Mouse (Mus musculus): Measurements from ENCODE around the gene Brd7. TPM values are rescaled to one million over a fixed set of nuclear protein-coding genes. Genes with fewer than 3 reads are reported as not detected.

Gene Brd7
- polyA plus RNA-seq, 1 experiment from 2014 or later, result 60.3 TPM

DNA sequence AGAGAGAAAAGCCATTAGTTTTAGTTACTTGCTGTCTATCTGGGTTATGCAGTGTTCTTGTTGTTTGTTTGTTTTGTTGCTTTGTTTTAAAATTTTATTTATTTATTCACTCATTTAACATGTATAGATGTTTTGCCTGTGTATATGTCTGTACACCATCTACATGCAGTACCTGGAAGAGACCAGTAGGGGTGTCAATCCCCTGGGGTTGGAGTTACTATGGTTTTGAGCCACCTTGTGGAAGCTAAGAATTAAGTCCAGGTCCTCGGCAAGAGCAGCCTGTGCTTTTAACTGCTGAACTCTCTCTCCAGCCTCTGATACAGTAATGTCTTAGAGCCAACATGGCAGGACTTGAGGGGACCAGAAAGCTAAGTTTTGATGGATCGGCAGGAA lies 21.2 kb upstream of the Brd7 start:
- Histone ChIP-seq H3K9ac (ENCODE audit: low read length) (no peak overlapping the region), H3K27me3 (ENCODE audit: control insufficient read depth, insufficient read depth, low read length) (0 out of 2 replicates have a peak, but pooled peaks cover under 1% of the 10 kb centered on the region), H3K27ac (ENCODE audit: low read length) (no peak overlapping the region), H3K4me2 (ENCODE audit: low read depth, low read length) (no peak overlapping the region), H3K9me3 (replicated peaks; ENCODE audit: control insufficient read depth, low read length) (no peaks in the 10 kb centered on the region), H3K36me3 (ENCODE audit: control insufficient read depth, insufficient read depth) (no peaks in the 10 kb centered on the region), H3K4me1 (ENCODE audit: control insufficient read depth, insufficient read depth, low read length) (no peaks in the 10 kb centered on the region), H3K4me3 (ENCODE audit: low read length) (no peak overlapping the region)
- 88% methylated on average over 2 of the region's 2 CpGs for WGBS
- ATAC-seq (replicated peaks; ENCODE audit: extremely low read depth, insufficient read depth, low FRiP score), result no peak

DNA sequence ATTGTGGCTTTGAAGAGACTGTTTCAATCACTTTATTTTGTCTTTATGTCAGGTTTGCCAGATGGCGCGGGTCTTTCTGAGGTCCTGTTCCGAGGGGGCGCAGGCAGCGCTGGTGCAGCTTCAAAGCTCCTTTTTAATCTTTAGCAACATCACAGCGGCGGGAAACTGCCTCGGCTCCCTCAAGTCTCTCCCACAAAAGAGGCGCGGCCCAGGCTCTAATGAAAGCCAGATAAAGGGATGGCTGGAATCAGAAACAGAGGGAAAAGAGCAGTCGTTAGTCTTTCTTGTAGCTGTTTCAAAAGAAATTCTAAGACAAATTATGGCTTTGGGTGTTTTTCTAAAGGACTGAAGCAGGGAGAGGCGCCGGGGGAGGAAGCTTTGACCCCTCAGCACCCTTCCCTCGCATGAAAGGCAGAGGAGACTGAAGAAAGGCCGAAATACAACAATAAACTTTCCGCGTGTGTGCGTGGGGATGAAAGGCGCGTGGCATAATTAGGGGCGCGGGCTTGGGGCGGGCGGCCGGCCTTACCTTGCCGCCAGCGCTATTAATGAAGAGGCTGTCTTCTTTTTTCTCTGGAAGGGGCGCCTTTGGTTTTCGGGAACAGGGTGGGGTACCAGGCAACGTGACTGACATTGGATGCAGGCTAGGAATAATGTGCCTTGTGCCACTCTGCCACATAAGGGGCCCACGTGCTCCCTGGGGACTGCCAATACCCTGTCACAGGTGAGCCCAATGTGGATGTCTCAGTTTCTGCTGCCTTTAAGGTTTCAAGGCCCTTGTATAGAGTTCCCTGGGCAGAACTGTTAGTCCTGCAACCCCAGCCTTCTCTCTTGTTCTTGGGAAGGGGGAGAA lies 20.5 kb upstream of the Brd7 start:
- Histone ChIP-seq H3K27ac (ENCODE audit: low read length) (no peak overlapping the region), H3K27me3 (ENCODE audit: control insufficient read depth, insufficient read depth, low read length) (0 out of 2 replicates have a peak, but pooled peaks cover 2% of the 10 kb centered on the region), H3K4me3 (ENCODE audit: low read length) (no peak overlapping the region), H3K9me3 (replicated peaks; ENCODE audit: control insufficient read depth, low read length) (no peaks in the 10 kb centered on the region), H3K4me2 (ENCODE audit: low read depth, low read length) (no peak overlapping the region), H3K4me1 (ENCODE audit: control insufficient read depth, insufficient read depth, low read length) (no peaks in the 10 kb centered on the region), H3K9ac (ENCODE audit: low read length) (no peak overlapping the region), H3K36me3 (ENCODE audit: control insufficient read depth, insufficient read depth) (no peaks in the 10 kb centered on the region)
- WGBS, result 73% methylated on average over 31 of the region's 31 CpGs
- no peak for ATAC-seq (replicated peaks; ENCODE audit: extremely low read depth, insufficient read depth, low FRiP score)

DNA sequence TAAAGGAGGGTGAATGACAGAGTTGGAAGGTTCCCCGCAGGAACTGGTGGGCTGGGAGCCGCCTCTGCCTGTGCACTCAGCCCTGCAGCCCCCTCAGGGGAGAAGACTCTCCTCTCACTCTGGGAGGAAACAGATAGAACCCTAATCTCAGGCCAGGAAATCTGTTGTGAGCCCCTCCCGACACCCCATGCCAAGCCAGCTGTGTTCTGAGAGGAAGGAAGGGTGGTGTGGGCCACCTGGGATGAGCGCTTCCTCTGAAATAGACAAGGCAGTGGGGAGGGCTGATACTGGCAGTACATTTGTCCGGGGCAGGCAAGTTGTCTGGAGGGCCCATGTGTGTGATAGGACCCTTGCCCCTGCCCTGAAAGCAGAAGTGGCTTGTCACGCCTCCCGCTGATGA lies 18.5 kb upstream of the Brd7 start:
- 49% methylated on average over 7 of the region's 7 CpGs for WGBS
- ATAC-seq (replicated peaks; ENCODE audit: extremely low read depth, insufficient read depth, low FRiP score), result peak; percentile 56; the same call in 1 of the 2 replicates

DNA sequence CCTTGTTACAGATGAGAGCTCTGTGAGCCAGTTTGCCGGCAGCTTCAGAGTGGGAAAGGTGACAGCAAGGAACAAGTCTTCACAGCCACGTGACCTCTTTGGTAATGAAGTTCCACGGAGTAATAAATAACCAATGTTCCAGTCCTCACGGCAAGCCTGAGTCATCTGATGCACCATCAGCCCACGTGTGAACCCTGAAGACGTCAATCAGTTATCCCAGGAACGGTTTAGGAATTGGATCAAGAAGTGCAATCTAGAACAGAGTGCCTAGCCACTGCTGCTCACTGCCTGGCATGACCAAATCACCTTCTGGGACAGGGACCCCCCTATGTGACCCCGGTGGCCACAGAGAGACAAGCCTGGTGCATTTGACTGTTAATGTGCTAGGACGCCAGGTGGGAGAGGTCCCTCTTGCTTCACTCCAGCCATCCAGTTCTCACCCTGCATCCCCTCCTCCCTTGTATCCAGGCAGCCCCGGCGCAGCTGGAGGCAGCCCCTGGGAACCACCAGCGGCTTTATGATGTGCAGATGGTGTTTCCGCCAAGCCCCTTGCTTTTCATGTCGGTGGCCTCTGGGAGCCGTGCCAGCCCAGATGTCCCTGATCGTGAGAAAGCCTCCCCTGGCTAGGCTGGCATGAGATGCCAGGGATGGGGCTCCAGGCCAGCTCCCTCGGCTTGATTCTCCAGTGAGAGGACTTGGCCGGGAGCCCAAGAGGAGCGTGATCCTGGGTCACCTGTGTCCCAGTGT lies 15.0 kb upstream of the Brd7 start:
- Histone ChIP-seq H3K27ac (ENCODE audit: low read length) (no peak overlapping the region), H3K4me3 (ENCODE audit: low read length) (no peak overlapping the region), H3K9me3 (replicated peaks; ENCODE audit: control insufficient read depth, low read length) (no peaks in the 10 kb centered on the region), H3K27me3 (ENCODE audit: control insufficient read depth, insufficient read depth, low read length) (0 out of 2 replicates have a peak, but pooled peaks cover 2% of the 10 kb centered on the region), H3K4me2 (ENCODE audit: low read depth, low read length) (no peak overlapping the region), H3K4me1 (ENCODE audit: control insufficient read depth, insufficient read depth, low read length) (peaks cover 6% of the 10 kb centered on the region), H3K36me3 (ENCODE audit: control insufficient read depth, insufficient read depth) (no peaks in the 10 kb centered on the region), H3K9ac (ENCODE audit: low read length) (no peak overlapping the region)
- peak; percentile 44; the same call in 1 of the 2 replicates for ATAC-seq (replicated peaks; ENCODE audit: extremely low read depth, insufficient read depth, low FRiP score)
- 48% methylated on average over 19 of the region's 19 CpGs for WGBS

More for the DNA sequence above, 18.5 kb upstream of the Brd7 start:
- Histone ChIP-seq H3K9ac (ENCODE audit: low read length) (no peak overlapping the region), H3K4me3 (ENCODE audit: low read length) (no peak overlapping the region), H3K9me3 (replicated peaks; ENCODE audit: control insufficient read depth, low read length) (no peaks in the 10 kb centered on the region), H3K36me3 (ENCODE audit: control insufficient read depth, insufficient read depth) (no peaks in the 10 kb centered on the region), H3K27me3 (ENCODE audit: control insufficient read depth, insufficient read depth, low read length) (0 out of 2 replicates have a peak, but pooled peaks cover 2% of the 10 kb centered on the region), H3K27ac (ENCODE audit: low read length) (no peak overlapping the region), H3K4me1 (ENCODE audit: control insufficient read depth, insufficient read depth, low read length) (peaks cover 6% of the 10 kb centered on the region), H3K4me2 (ENCODE audit: low read depth, low read length) (no peak overlapping the region)

DNA sequence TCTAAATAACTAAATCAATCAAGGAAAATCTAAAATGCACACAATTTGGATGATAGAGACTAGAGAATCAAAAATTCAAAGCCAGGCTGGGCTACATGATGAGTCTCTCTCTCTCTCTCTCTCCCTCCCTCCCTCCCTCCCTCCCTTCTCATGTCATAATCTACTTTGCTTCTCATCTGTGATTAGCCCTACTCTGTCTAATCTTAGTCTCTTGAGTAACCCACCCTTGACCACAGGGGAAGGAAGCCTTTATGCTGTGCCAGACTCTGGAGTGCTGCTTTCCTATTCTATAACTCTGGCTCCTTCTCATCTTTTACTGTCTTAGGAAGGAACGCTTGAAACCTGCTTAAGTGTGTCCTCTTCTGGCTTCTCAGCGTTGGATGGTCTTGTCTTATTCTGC lies 9.5 kb upstream of the Brd7 start:
- no peak for ATAC-seq (replicated peaks; ENCODE audit: extremely low read depth, insufficient read depth, low FRiP score)
- Histone ChIP-seq H3K36me3 (ENCODE audit: control insufficient read depth, insufficient read depth) (no peaks in the 10 kb centered on the region), H3K9me3 (replicated peaks; ENCODE audit: control insufficient read depth, low read length) (no peaks in the 10 kb centered on the region), H3K27ac (ENCODE audit: low read length) (no peak overlapping the region), H3K4me1 (ENCODE audit: control insufficient read depth, insufficient read depth, low read length) (no peaks in the 10 kb centered on the region), H3K27me3 (ENCODE audit: control insufficient read depth, insufficient read depth, low read length) (no peaks in the 10 kb centered on the region), H3K4me3 (ENCODE audit: low read length) (no peak overlapping the region), H3K4me2 (ENCODE audit: low read depth, low read length) (no peak overlapping the region), H3K9ac (ENCODE audit: low read length) (no peak overlapping the region)
- 77% methylated on average over 2 of the region's 2 CpGs for WGBS

DNA sequence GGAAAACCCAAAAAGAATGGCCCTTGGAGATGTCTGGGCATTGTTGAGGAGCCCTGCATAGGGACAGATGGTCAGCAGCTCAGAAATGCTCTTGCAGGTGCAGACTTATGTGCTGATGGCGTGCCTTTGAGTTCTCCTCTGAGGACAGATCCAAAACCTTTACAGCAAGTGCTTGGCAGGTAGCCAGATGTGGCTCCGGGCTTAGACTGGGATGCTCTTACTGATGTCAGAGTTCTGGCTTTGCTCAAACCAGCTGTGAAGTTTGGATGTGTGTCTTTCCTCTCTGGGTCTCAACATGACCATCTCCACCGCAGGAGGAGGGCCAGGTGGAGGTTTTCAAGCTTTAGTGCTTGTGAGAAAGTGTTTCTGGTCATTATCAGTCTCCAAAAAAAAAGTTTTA lies 7.8 kb upstream of the Brd7 start:
- ATAC-seq (replicated peaks; ENCODE audit: extremely low read depth, insufficient read depth, low FRiP score), result peak; percentile 21; the same call in 1 of the 2 replicates
- no peak overlapping the region for H3K4me3 ChIP-seq (ENCODE audit: low read length)
- H3K4me2 ChIP-seq (ENCODE audit: low read depth, low read length), result no peak overlapping the region
- H3K27ac ChIP-seq (ENCODE audit: low read length), result no peak overlapping the region
- no peaks in the 10 kb centered on the region for H3K27me3 ChIP-seq (ENCODE audit: control insufficient read depth, insufficient read depth, low read length)
- WGBS, result 19% methylated on average over 3 of the region's 3 CpGs
- H3K9ac ChIP-seq (ENCODE audit: low read length), result no peak overlapping the region
- no peaks in the 10 kb centered on the region for H3K4me1 ChIP-seq (ENCODE audit: control insufficient read depth, insufficient read depth, low read length)
- no peaks in the 10 kb centered on the region for H3K36me3 ChIP-seq (ENCODE audit: control insufficient read depth, insufficient read depth)
- no peaks in the 10 kb centered on the region for H3K9me3 ChIP-seq (replicated peaks; ENCODE audit: control insufficient read depth, low read length)

DNA sequence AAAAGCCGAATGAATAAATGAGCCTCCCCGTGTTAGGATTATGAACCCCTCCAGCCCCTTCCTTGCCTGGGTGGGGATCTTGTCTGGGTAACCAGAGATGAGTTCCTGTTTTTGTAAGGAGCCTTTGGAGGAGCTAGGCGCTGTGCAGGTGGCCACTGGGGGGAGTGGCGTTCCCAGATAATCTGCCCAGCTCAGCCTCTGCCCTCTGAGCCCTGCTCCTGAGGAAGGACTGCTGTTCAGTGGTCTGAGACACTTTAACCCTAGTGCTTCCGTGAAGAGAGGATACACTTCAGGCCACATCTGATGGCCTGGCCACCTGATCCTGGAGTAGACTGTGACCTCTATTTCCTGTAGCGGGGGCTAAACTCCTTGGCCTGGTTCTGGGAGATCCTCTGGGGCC lies 7.2 kb upstream of the Brd7 start:
- H3K36me3 ChIP-seq (ENCODE audit: control insufficient read depth, insufficient read depth), result no peaks in the 10 kb centered on the region
- no peaks in the 10 kb centered on the region for H3K4me1 ChIP-seq (ENCODE audit: control insufficient read depth, insufficient read depth, low read length)
- WGBS, result 20% methylated on average over 6 of the region's 6 CpGs
- H3K9ac ChIP-seq (ENCODE audit: low read length), result no peak overlapping the region
- no peak overlapping the region for H3K4me2 ChIP-seq (ENCODE audit: low read depth, low read length)
- ATAC-seq (replicated peaks; ENCODE audit: extremely low read depth, insufficient read depth, low FRiP score), result 0 out of 2 replicates have a peak, but pooled peaks have one; percentile 60
- H3K4me3 ChIP-seq (ENCODE audit: low read length), result no peak overlapping the region
- H3K9me3 ChIP-seq (replicated peaks; ENCODE audit: control insufficient read depth, low read length), result no peaks in the 10 kb centered on the region
- no peaks in the 10 kb centered on the region for H3K27me3 ChIP-seq (ENCODE audit: control insufficient read depth, insufficient read depth, low read length)
- H3K27ac ChIP-seq (ENCODE audit: low read length), result no peak overlapping the region

DNA sequence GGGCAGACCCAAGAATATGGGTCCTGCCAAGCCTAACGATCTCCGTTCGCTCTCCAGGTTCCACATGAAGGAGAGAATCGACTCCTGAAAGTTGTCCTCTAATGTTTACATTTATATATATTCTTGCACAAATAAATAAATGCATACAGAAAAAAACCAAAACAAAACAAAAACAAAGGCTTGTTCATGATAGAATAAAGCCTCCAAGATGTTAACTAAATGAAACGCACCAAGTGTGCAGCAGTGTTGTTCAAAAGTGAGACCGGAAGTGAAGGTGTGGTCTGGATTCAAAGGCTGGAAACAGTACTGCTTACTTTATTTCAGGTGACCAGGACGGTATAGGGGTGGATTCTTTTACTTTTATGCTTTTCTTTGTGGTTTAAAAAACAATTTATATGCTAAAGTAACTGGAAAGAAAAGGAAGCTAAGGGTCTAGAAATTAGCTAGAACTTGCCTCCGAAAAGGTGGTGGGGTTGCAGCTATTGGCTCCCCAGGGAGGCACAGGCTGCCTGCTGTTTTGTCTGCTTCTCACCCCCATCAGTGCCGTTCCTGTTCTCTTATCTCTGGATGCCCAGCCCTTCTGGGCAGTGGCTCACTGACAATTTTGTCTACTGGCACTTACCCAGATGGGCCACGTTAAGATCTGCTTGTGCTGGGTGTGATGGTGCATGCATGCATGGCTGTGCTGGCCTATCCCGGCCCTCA lies 604 bp upstream of the Brd7 start:
- H3K9ac ChIP-seq (ENCODE audit: low read length), result peak overlapping the region; percentile 99
- no peaks in the 10 kb centered on the region for H3K27me3 ChIP-seq (ENCODE audit: control insufficient read depth, insufficient read depth, low read length)
- H3K36me3 ChIP-seq (ENCODE audit: control insufficient read depth, insufficient read depth), result peaks cover 17% of the 10 kb centered on the region
- peaks cover 28% of the 10 kb centered on the region for H3K4me1 ChIP-seq (ENCODE audit: control insufficient read depth, insufficient read depth, low read length)
- peak overlapping the region; percentile 82 for H3K27ac ChIP-seq (ENCODE audit: low read length)
- peak overlapping the region; percentile 96 for H3K4me3 ChIP-seq (ENCODE audit: low read length)
- ATAC-seq (replicated peaks; ENCODE audit: extremely low read depth, insufficient read depth, low FRiP score), result peak; percentile 33; the same call in 1 of the 2 replicates
- 0 out of 2 replicates have a peak, but pooled peaks cover 5% of the 10 kb centered on the region for H3K9me3 ChIP-seq (replicated peaks; ENCODE audit: control insufficient read depth, low read length)
- WGBS, result 22% methylated on average over 11 of the region's 11 CpGs
- H3K4me2 ChIP-seq (ENCODE audit: low read depth, low read length), result peak overlapping the region; percentile 62

All from heart, embryonic 16.5 days (tissue).